Mouse (Mus musculus) midbrain, embryonic 14.5 days (tissue): ENCODE results near the gene Cmas. TPM values are rescaled to one million over a fixed set of nuclear protein-coding genes. Genes with fewer than 3 reads are reported as not detected.

Experiments
- ATAC-seq: fragments of 200-750 bp; cut with Nextera tagmentation; 2 replicates; pipeline ENCODE4 v1.8.0; 2017; ENCODE audit warnings: moderate number of reproducible peaks, moderate library complexity; ENCODE audit not compliant: low FRiP score, low TSS enrichment
- DNase-seq: peaks from one replicate; pipeline ENCODE4 v3.0.0-alpha.2; 2015
- H3K27ac ChIP-seq: fragments of 300-500 bp; sonication (generic); replicated peaks from 2 replicates; pipeline ENCODE4 v1.5.1; 2014; ENCODE audit warnings: mild to moderate bottlenecking, low read depth, low read length, moderate library complexity
- H3K27me3 ChIP-seq: fragments of 300-500 bp; sonication (generic); 2 replicates; pipeline ENCODE4 v1.6.1; 2014; ENCODE audit warnings: low read length, control low read depth, mixed read lengths; ENCODE audit not compliant: control insufficient read depth, insufficient read depth
- H3K36me3 ChIP-seq: fragments of 300-500 bp; sonication (generic); 2 replicates; pipeline ENCODE4 v1.6.1; 2014; ENCODE audit warnings: low read length, control low read depth; ENCODE audit not compliant: control insufficient read depth, insufficient read depth
- H3K4me1 ChIP-seq: fragments of 300-500 bp; sonication (generic); 2 replicates; pipeline ENCODE4 v1.6.1; 2014; ENCODE audit warnings: mild to moderate bottlenecking, antibody characterized with exemption, low read length, control low read depth; ENCODE audit not compliant: control insufficient read depth, insufficient read depth
- H3K4me2 ChIP-seq: fragments of 300-500 bp; sonication (generic); 2 replicates; pipeline ENCODE4 v1.6.1; 2014; ENCODE audit warnings: mild to moderate bottlenecking, low read length, moderate library complexity
- H3K4me3 ChIP-seq: fragments of 300-500 bp; sonication (generic); replicated peaks from 2 replicates; pipeline ENCODE4 v1.5.1; 2014; ENCODE audit warnings: low read depth, low read length
- H3K9ac ChIP-seq: fragments of 300-500 bp; sonication (generic); replicated peaks from 2 replicates; pipeline ENCODE4 v1.6.1; 2014; ENCODE audit warnings: mild to moderate bottlenecking, low read length, moderate library complexity
- H3K9me3 ChIP-seq: fragments of 300-500 bp; sonication (generic); 2 replicates; pipeline ENCODE4 v1.6.1; 2016; ENCODE audit warnings: low read length, control low read depth, mixed read lengths; ENCODE audit not compliant: control insufficient read depth
- WGBS: fragments of 180-500 bp; shearing (Covaris S2); extraction: QIAGEN DNeasy Blood & Tissue Kit; methylation state at CpG from one replicate; pipeline ENCODE4 v1.1.7; 2014; 5-methylcytosine and 5-hydroxymethylcytosine counted together
- polyA plus RNA-seq: library from polyadenylated mRNA; unstranded; fragments of >200 nt; fragmentation: Nextera tagmentation; extraction: Ambion mirVana; gene quantifications from 2 replicates; pipeline ENCODE4 v1.2.1, GENCODE M21; 2014

Gene Cmas
- polyA plus RNA-seq, 1 experiment from 2014 or later: 230 TPM

DNA sequence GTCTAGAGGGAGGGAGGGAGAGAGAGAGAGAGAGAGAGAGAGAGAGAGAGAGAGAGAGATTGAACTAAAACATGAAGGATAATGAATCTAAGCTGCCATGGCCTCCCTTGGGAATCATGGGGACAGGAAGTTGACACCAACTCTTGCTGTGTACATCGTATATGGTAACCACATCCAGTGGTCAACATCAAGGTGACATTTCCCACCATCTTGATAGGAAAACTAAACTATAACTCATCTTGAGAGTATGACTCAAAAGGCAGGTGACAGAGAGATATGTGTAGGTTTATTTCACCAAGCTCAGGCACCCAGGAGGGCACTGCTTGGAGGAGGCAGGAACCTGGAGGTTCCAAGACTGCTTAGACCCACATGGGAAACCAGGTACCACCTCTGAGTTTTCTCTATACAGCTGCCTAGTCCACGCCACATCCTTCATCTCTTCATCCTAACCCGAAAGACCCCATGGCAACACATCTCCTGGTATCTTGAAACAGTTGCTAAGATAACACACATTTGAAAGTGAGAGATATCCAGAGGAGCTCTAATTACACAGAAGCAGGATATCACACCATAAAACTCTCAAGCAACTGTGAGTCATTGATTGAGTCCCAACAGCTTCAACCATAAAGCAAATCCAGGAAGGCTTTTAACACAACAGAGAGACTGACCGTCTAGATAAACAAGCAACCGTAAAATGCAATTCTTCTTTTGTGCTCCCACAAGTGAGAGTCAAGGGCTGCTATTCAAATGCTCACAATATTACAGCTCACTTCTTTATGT is 66.7 kb downstream of the Cmas start:
- H3K9ac ChIP-seq: no peak overlapping the region
- no peak overlapping the region for H3K4me2 ChIP-seq
- H3K9me3 ChIP-seq: no peaks in the 10 kb centered on the region
- no peak for ATAC-seq
- 89% methylated on average over 5 of the region's 5 CpGs for WGBS
- 0 out of 2 replicates have a peak, but pooled peaks cover 12% of the 10 kb centered on the region for H3K36me3 ChIP-seq
- H3K4me3 ChIP-seq: no peak overlapping the region
- no peaks in the 10 kb centered on the region for H3K4me1 ChIP-seq
- H3K27ac ChIP-seq: no peak overlapping the region
- DNase-seq: no peak
- H3K27me3 ChIP-seq: no peaks in the 10 kb centered on the region

Other genes starting within 250 kb of the Cmas start
- gene Ldhb, start 248.7 kb upstream of the Cmas start, polyA plus RNA-seq: 486 and 524 TPM in 2 replicates
- 10.7 and 13.6 TPM in 2 replicates for gene Kcnj8, start 185.1 kb upstream of the Cmas start, polyA plus RNA-seq
- gene Abcc9, start 54.4 kb upstream of the Cmas start, polyA plus RNA-seq: 3.8 and 4.4 TPM in 2 replicates
- 0.32 TPM in 1 of 2 replicates, not detected in the other for gene Sult6b2, start 47.8 kb downstream of the Cmas start, polyA plus RNA-seq
- 7.5 and 8.4 TPM in 2 replicates for gene St8sia1, start 207.8 kb downstream of the Cmas start, polyA plus RNA-seq